Mouse (Mus musculus): Measurements from ENCODE around the gene Proser3.

Gene Proser3

GRCm38 (mm10) chr7:30534633-30535577 lies 17.2 kb downstream of the Proser3 start, which contains the start of gene Arhgap33:
Arhgap33 (minus strand) TSS chr7:30535060.
- no peaks in the 10 kb centered on the region for H3K36me3 ChIP-seq (ENCODE audit: control insufficient read depth, insufficient read depth, low read length, poor library complexity, severe bottlenecking)
- peak; percentile 98 for DNase-seq (ENCODE audit: low read depth, low spot score)

DNA sequence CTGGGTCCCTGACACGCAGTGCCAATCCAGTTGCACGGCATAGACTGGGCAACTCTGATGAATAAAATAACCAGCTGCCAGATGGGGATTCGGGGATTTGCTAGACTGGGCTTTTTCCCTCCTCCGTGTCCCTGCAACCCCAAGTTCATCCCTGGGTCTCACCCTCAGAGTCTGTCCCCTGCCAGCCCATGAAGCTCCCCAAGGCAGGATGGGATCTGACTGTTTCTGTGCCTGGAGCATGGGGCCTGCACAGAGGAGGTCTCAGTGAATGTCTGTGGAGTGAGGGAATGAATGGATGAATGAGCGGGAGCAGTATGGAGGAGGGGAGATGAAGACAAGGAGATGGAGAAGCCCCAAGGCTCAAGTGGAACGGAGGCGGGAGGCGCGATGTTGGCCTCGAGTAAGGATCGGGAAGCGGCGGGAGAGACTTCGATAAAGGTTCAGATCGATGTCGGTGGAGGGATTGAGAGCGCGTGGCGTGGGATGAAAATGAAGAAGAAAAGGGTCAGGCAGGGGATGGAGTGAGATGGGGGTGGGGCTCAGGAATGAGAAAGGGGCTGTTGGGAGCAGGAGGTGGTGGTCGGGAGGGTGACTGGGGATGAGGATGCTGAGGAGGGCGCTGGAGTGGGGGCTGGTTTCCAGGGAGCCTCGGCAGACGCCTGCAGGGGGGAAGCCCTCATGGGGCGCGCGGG lies 18.0 kb downstream of the Proser3 start:
- Histone ChIP-seq H3K36me3 (ENCODE audit: control insufficient read depth, insufficient read depth, low read length, poor library complexity, severe bottlenecking) (no peaks in the 10 kb centered on the region), H3K27me3 (ENCODE audit: control insufficient read depth, insufficient read depth, low read length, poor library complexity, severe bottlenecking) (no peaks in the 10 kb centered on the region)
- peak; percentile 15 for DNase-seq (ENCODE audit: low read depth, low spot score)

More at GRCm38 (mm10) chr7:30534633-30535577, 17.2 kb downstream of the Proser3 start, which contains the start of gene Arhgap33:
- no peaks in the 10 kb centered on the region for H3K27me3 ChIP-seq (ENCODE audit: control insufficient read depth, insufficient read depth, low read length, poor library complexity, severe bottlenecking)

DNA sequence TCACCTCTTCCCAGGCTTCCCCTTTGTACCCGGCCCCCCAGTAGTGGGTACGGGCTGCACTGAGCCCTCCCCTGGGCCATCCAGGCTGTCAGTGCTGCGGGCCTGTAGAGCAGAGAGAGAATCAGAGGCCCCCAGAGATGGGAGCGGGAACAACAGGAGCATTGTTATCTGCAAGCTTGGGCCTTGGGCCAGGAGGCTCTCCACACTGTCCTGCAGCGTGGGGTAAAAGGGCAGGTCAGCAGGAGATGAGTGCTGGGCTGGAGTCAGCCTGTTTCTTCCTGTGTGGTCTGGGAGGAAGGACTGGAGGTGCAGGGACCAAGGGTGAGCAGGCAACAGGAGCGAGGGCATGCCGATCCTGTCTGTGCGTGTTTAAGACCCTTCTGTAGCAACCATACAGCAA lies 19.2 kb downstream of the Proser3 start:
- DNase-seq (ENCODE audit: low read depth, low spot score), result no peak

DNA sequence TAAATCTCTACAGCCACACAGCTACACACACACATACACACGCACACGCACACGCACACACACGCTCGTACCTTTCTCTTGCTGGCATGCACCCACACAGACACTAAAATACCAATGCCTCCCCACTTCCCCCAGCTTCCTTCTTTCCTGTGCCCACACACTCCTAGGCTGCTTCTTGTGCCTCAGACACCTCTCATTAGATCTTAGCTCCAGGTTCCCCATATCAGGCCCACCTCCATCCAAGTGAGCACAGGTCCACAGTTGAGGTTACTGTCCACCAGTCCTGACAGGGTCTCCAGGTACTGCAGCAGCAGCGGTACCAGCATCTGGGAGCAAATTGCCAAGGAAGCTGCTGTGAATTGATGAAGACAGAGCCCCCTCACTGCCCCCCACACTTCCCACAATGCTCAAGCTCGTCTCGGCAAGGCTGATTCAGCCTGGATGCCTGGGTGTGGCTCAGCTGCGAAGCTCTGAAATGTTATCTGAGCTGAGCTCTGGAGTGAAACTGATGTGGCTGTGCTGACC lies 20.7 kb downstream of the Proser3 start:
- H3K36me3 ChIP-seq (ENCODE audit: control insufficient read depth, insufficient read depth, low read length, poor library complexity, severe bottlenecking), result no peaks in the 10 kb centered on the region
- H3K27me3 ChIP-seq (ENCODE audit: control insufficient read depth, insufficient read depth, low read length, poor library complexity, severe bottlenecking), result no peaks in the 10 kb centered on the region
- DNase-seq (ENCODE audit: low read depth, low spot score), result no peak

More for the DNA sequence above, 19.2 kb downstream of the Proser3 start:
- Histone ChIP-seq H3K27me3 (ENCODE audit: control insufficient read depth, insufficient read depth, low read length, poor library complexity, severe bottlenecking) (no peaks in the 10 kb centered on the region), H3K36me3 (ENCODE audit: control insufficient read depth, insufficient read depth, low read length, poor library complexity, severe bottlenecking) (no peaks in the 10 kb centered on the region)

DNA sequence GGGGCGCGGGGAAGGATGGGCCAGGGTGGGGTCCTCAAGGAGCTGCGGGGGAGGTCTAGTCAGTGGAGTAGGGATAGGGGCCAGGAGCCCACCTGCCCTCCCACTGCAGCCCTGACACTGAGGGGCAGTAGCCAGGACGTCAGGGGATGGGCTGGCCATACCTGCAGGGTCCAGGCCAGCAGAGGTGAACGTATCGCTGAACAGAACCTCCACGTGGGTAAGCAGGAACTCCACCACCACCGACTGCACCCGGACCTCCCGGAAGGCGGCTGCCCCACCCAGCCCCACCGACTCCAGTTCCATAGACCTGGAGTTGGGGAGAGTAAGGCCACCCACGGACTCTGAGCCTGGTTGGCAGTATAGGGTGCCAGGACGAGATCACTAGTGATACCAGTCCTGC lies 25.1 kb downstream of the Proser3 start:
- no peak for DNase-seq (ENCODE audit: low read depth, low spot score)

GRCm38 (mm10) chr7:30526399-30526798 lies 25.7 kb downstream of the Proser3 start:
- Histone ChIP-seq H3K27me3 (ENCODE audit: control insufficient read depth, insufficient read depth, low read length, poor library complexity, severe bottlenecking) (no peaks in the 10 kb centered on the region), H3K36me3 (ENCODE audit: control insufficient read depth, insufficient read depth, low read length, poor library complexity, severe bottlenecking) (no peaks in the 10 kb centered on the region)
- DNase-seq (ENCODE audit: low read depth, low spot score), result no peak

More for the DNA sequence above, 25.1 kb downstream of the Proser3 start:
- no peaks in the 10 kb centered on the region for H3K36me3 ChIP-seq (ENCODE audit: control insufficient read depth, insufficient read depth, low read length, poor library complexity, severe bottlenecking)
- H3K27me3 ChIP-seq (ENCODE audit: control insufficient read depth, insufficient read depth, low read length, poor library complexity, severe bottlenecking), result no peaks in the 10 kb centered on the region

GRCm38 (mm10) chr7:30525954-30526353 lies 26.1 kb downstream of the Proser3 start:
- H3K36me3 ChIP-seq (ENCODE audit: control insufficient read depth, insufficient read depth, low read length, poor library complexity, severe bottlenecking), result no peaks in the 10 kb centered on the region
- no peaks in the 10 kb centered on the region for H3K27me3 ChIP-seq (ENCODE audit: control insufficient read depth, insufficient read depth, low read length, poor library complexity, severe bottlenecking)

GRCm38 (mm10) chr7:30524487-30524886 lies 27.6 kb downstream of the Proser3 start:
- DNase-seq (ENCODE audit: low read depth, low spot score), result no peak
- H3K27me3 ChIP-seq (ENCODE audit: control insufficient read depth, insufficient read depth, low read length, poor library complexity, severe bottlenecking), result no peaks in the 10 kb centered on the region

More at GRCm38 (mm10) chr7:30525954-30526353, 26.1 kb downstream of the Proser3 start:
- no peak for DNase-seq (ENCODE audit: low read depth, low spot score)

DNA sequence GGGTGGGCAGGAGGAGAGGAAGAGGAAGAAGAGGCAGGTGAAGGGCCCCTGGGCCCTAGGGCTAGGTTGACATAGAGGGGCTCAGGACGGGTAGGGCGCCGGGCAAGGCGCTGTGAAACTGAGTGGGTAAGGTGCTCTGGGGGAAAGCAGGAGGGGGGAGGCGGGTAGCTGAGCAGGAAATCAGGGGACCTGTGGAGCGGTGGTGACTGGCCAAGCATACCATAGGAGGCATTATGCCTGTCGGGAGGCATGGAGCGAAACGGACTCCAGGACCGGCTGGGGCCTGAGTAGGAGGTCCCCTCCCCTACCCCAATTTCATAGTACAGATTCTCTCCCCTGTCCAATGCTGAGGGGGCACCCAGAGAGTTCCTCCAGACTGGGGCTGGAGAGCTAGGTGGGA lies 29.2 kb downstream of the Proser3 start:
- H3K27me3 ChIP-seq (ENCODE audit: control insufficient read depth, insufficient read depth, low read length, poor library complexity, severe bottlenecking), result no peaks in the 10 kb centered on the region
- DNase-seq (ENCODE audit: low read depth, low spot score), result no peak
- no peaks in the 10 kb centered on the region for H3K36me3 ChIP-seq (ENCODE audit: control insufficient read depth, insufficient read depth, low read length, poor library complexity, severe bottlenecking)

More at GRCm38 (mm10) chr7:30524487-30524886, 27.6 kb downstream of the Proser3 start:
- H3K36me3 ChIP-seq (ENCODE audit: control insufficient read depth, insufficient read depth, low read length, poor library complexity, severe bottlenecking), result no peaks in the 10 kb centered on the region

DNA sequence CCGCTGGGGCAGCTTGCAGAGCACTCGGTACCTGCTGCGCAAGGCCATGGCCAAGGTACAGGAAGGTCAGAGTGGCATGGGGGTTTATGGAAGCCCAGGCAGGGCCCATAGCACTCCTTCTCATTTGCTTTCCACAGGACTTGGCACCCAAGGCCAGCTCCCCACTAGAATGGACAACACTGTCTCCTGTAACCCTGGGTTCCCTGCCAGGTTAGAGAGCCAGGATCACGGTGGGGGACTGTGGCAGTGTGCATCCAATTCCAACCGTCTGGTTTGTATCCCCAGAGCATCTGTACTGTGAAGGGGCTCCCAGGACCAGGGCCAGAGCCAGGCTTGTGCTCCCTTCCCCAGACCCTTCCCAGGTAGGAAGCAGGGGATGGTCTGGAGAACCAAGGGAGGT lies 31.2 kb downstream of the Proser3 start:
- no peak for DNase-seq (ENCODE audit: low read depth, low spot score)
- no peaks in the 10 kb centered on the region for H3K27me3 ChIP-seq (ENCODE audit: control insufficient read depth, insufficient read depth, low read length, poor library complexity, severe bottlenecking)
- H3K36me3 ChIP-seq (ENCODE audit: control insufficient read depth, insufficient read depth, low read length, poor library complexity, severe bottlenecking), result no peaks in the 10 kb centered on the region

GRCm38 (mm10) chr7:30520396-30520795 lies 31.7 kb downstream of the Proser3 start:
- Histone ChIP-seq H3K36me3 (ENCODE audit: control insufficient read depth, insufficient read depth, low read length, poor library complexity, severe bottlenecking) (no peaks in the 10 kb centered on the region), H3K27me3 (ENCODE audit: control insufficient read depth, insufficient read depth, low read length, poor library complexity, severe bottlenecking) (no peaks in the 10 kb centered on the region)
- no peak for DNase-seq (ENCODE audit: low read depth, low spot score)

GRCm38 (mm10) chr7:30518325-30518724 lies 33.8 kb downstream of the Proser3 start:
- Histone ChIP-seq H3K27me3 (ENCODE audit: control insufficient read depth, insufficient read depth, low read length, poor library complexity, severe bottlenecking) (no peaks in the 10 kb centered on the region), H3K36me3 (ENCODE audit: control insufficient read depth, insufficient read depth, low read length, poor library complexity, severe bottlenecking) (no peaks in the 10 kb centered on the region)
- no peak for DNase-seq (ENCODE audit: low read depth, low spot score)

DNA sequence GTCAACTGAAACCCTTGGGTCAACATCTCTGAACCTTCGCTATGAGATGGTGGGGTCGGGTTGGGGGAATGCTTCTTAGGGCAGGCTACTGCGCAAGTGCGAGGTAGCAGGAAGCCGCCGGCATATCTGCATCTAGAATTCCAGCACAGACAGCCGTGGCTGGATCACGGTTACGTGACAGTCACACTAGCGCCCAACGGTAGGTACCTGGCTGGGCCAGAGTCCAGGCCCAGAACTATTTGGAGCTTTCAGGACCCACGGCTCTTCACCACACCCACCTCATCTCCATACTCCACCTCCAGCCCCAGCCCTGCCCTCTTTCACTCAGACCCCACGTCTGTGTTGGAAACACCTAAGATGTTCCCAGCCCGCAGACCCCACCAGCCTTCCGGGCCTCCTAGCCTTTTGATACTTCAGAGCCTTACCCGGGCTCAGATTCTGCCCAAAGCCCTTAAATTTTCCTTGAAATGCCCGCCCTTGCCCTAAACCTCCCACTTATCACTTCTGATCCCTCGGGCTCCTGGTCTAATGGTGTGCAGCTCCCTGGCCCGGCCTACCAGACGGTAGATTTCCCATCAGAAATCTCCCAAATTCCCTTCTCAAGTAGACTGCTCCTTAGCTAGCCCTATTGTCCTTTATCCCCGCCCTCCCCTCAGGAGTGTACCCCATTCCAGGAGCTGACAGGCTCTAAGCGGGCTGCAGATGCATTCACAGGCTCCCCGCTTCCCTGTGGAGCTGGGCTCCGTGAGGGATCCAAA lies 36.9 kb downstream of the Proser3 start:
- Histone ChIP-seq H3K36me3 (ENCODE audit: control insufficient read depth, insufficient read depth, low read length, poor library complexity, severe bottlenecking) (no peaks in the 10 kb centered on the region), H3K27me3 (ENCODE audit: control insufficient read depth, insufficient read depth, low read length, poor library complexity, severe bottlenecking) (no peaks in the 10 kb centered on the region)
- no peak for DNase-seq (ENCODE audit: low read depth, low spot score)

DNA sequence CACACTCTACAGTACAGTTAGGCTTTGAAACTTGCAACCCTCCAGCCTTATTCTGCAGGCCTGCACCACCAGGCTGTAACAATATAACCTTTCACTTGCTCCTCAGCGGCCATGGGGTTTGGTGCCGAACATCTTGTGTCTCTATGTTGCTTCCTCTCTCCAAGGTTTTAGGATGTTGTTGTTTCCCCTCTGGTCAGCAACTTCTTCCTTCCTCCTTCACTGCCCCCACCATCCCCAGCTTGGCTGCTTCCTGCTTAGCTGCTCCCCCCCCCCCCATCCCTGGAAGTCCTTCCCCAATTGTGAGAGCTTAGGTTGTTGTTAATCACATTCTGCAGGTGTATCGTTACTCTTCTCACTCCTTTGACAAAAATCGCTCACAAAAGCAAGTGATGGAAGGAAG lies 44.0 kb downstream of the Proser3 start:
- H3K27me3 ChIP-seq (ENCODE audit: control insufficient read depth, insufficient read depth, low read length, poor library complexity, severe bottlenecking), result no peaks in the 10 kb centered on the region
- no peaks in the 10 kb centered on the region for H3K36me3 ChIP-seq (ENCODE audit: control insufficient read depth, insufficient read depth, low read length, poor library complexity, severe bottlenecking)
- no peak for DNase-seq (ENCODE audit: low read depth, low spot score)
